Mouse (Mus musculus): ENCODE results near the gene Rnf214.
A peak's percentile ranks its signal among the peaks of the same experiment; 100 is the strongest.
"Not testable (repeated sequence)": the region's sequence is repeated elsewhere in the genome, so short reads cannot be mapped to it uniquely, and the experiment has no call there.

Rnf214 gene

GRCm38 (mm10) chr9:45853695-45854094, 53.0 kb downstream of the Rnf214 start:
- ATAC-seq (ENCODE audit: insufficient number of reproducible peaks, low FRiP score, low TSS enrichment), result no peak

- no peak for ATAC-seq (ENCODE audit: insufficient number of reproducible peaks, low FRiP score, low TSS enrichment)
Measured at GRCm38 (mm10) chr9:45851776-45852175, 54.9 kb downstream of the Rnf214 start.

DNA sequence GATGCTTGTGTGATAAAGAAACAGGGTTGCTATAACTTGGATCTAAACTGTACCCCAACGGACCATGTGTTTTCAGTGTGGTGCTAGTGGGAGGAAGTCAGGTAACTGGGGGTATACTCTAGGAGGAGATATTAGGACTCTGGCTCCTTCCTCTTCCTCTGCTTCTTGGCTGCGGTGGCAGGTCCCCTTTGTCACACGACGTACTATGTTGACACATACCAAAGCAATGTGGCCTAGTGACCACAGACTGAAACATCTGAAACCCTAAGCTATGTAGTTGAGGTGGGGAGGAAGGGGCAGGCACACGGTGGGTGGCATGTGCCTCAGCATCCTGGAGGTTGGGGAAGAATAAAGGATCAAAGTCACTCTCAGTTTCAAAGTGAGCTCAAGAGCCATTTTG, 55.4 kb downstream of the Rnf214 start:
- ATAC-seq (ENCODE audit: insufficient number of reproducible peaks, low FRiP score, low TSS enrichment), result no peak

GRCm38 (mm10) chr9:45850528-45851155, 56.1 kb downstream of the Rnf214 start:
- ATAC-seq (ENCODE audit: insufficient number of reproducible peaks, low FRiP score, low TSS enrichment), result no peak

DNA sequence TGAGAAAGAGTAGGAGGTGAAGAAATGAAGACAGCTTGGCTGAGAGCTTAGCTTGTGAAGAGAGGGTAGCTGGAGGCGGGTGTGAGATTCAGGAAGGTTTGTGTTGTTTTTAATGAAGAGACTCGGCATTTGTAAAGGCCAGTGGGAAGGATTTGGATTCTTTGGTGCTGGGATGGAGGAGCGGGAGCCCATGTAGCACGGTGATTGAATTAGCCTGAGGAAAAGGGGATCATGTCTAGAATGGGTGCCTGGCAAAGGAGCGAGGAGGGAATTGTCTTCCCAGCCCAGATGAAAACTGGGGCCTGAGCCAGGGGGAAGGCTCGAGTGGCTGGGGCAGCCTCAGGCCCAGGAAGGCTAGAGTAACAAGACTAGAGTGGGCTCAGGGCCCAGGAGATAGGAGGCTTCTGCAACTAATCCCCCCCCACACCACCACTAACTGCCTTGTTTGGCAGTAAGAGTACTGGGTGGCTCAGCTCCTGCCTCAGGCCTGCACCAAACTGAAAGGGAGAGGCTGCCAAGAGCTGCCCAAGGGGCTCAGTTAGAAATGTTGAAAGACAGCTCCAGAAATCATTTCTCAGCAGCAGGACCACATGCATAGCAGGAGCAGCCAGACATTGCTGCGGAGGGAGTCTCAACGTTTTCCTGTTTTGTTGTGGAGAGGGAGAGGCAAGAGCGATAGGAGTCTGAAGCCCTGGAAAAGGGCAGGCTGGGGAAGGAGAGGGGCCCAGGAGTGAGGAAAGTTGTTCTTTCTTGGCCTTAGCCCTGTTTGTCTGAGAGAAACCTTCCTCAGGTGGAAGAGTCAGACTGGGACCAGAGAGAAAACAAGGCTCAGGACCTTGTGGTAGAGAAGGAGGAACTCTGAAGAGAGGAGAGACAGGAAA, 56.9 kb downstream of the Rnf214 start:
- no peak for ATAC-seq (ENCODE audit: insufficient number of reproducible peaks, low FRiP score, low TSS enrichment)

DNA sequence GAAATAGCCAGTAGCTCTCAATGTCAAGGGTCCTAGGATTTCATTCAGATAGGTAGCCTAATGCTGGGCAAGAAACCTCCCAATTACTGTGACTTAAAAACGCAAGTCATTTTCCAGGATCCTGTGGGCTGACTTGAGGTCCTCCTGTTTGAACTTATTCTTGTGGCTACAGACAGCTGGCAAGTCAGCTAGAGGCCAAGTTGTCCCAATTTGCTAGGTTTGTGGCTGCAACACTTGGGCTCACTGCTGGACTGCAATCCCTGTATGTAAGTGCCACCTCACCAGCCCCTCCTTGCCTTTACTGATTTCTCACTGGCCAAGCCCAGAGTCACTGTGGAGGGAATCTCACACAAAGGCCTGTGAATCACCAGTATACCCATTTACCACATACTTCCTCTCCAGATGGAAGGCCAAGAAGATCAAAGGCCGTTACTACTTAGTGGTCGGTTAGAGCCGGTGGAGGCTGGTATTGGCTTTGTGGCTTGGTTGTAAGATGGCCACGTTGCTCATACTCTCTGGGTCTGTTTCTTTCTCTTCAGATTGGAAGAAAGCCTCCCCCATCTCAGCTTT, 59.7 kb downstream of the Rnf214 start:
- no peak for ATAC-seq (ENCODE audit: insufficient number of reproducible peaks, low FRiP score, low TSS enrichment)

- not testable (repeated sequence) for ATAC-seq (ENCODE audit: insufficient number of reproducible peaks, low FRiP score, low TSS enrichment)
Measured at GRCm38 (mm10) chr9:45846176-45846575, 60.5 kb downstream of the Rnf214 start.

- ATAC-seq (ENCODE audit: insufficient number of reproducible peaks, low FRiP score, low TSS enrichment), result no peak
Measured at GRCm38 (mm10) chr9:45845541-45845940, 61.2 kb downstream of the Rnf214 start.

- ATAC-seq (ENCODE audit: insufficient number of reproducible peaks, low FRiP score, low TSS enrichment), result no peak
Measured at GRCm38 (mm10) chr9:45843780-45844179, 62.9 kb downstream of the Rnf214 start.

DNA sequence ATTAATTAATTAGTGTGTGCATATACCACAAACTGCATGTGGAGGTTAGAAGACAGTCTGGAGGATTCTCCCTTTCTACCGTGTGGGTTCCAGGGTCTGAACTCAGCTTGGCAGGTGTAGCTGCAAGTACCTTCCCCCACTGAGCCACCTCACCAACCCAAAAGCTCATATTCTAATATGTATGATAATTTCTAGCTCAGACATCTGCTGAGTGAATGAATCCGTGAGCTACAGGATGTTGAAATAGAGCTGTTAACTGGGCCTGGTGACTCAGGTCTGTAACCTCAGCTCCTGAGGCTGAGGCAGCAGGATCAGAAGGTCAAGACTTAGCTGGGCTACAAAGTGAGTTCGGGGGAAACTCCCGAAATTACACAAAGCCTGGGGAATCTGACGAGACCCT, 63.7 kb downstream of the Rnf214 start:
- no peak for ATAC-seq (ENCODE audit: insufficient number of reproducible peaks, low FRiP score, low TSS enrichment)

GRCm38 (mm10) chr9:45841458-45841857, 65.3 kb downstream of the Rnf214 start:
- ATAC-seq (ENCODE audit: insufficient number of reproducible peaks, low FRiP score, low TSS enrichment), result no peak

GRCm38 (mm10) chr9:45840331-45840730, 66.4 kb downstream of the Rnf214 start:
- no peak for ATAC-seq (ENCODE audit: insufficient number of reproducible peaks, low FRiP score, low TSS enrichment)

DNA sequence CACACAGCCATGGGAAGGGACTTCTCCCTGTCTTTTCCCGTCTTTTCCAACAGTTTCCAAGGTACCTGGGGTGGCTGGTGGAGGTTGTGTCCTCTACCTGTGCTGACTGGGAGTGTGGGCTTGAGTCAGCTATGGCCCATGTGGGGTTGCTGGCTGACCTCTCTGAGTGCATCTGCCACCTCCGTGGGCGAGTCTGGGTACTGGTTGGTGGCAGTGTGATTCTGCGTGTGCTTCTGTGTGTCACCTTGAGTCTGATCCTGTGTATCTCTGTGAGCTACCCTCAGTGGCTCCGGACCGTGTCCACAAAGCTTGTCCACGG, 66.8 kb downstream of the Rnf214 start:
- peak; percentile 13; the same call in 1 of the 2 replicates for ATAC-seq (ENCODE audit: insufficient number of reproducible peaks, low FRiP score, low TSS enrichment)

DNA sequence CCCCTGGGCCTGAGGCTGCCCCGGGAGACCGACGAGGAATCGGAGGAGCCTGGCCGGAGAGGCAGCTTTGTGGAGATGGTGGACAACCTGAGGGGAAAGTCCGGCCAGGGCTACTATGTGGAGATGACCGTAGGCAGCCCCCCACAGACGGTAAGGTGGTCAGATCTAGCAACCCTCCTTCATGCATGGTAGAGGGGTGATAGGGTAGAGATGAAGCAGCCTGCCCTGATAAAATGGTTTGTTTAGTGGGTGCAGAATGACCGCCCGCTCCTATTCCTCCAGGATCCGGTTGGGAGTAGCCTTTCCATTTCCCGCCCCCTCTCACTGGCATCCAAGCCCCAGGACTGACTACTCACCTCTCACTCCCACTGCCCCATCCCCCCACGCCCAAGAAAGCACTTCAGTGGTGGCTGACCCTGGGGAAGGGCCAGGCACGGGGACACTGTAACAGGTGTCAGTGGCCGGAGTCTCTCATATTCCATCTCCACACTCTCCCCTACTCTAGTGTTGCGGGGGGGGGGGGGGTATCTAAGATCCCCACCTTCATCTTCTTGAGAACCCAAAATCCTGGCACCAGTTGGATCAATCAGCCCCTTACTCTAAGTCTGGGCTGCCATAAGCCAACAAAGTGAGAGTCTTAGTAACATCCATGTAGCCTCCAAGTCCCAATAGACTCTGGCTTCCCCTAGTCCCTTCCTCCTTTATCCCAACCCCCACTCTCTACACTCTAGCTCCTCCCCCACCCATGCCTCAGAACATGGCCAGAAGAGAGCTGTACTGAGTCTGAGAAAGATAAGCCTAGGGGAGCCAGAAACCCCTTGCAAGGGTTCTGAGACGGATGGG, 67.4 kb downstream of the Rnf214 start:
- ATAC-seq (ENCODE audit: insufficient number of reproducible peaks, low FRiP score, low TSS enrichment), result 0 out of 2 replicates have a peak, but pooled peaks have one; percentile 11

- peak; percentile 67; the same call in 1 of the 2 replicates for ATAC-seq (ENCODE audit: insufficient number of reproducible peaks, low FRiP score, low TSS enrichment)
Measured at GRCm38 (mm10) chr9:45838434-45839138, 68.1 kb downstream of the Rnf214 start, which contains the start of gene Bace1. TSS of gene Bace1 (plus strand) at chr9:45838580.

- no peak for ATAC-seq (ENCODE audit: insufficient number of reproducible peaks, low FRiP score, low TSS enrichment)
Measured at GRCm38 (mm10) chr9:45838069-45838433, 68.7 kb downstream of the Rnf214 start.

DNA sequence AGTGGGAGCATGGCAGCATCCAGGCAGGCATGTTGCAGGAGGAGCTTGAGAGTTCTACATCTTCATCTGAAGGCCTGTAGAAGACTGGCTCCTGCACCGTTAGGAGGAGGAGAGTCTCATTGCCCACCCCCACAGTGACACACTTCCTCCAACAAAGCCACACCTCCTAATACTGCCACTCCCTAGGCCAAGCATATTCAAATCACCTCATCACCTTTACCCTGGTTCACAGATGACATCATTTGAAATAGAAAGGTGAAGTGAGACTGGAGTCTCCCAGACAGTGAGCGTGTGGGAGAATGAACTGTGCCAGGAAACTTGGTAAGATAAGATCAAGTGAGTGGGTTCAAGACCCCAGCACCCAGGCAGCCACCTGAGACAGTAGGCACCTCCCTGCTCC, 73.2 kb downstream of the Rnf214 start:
- ATAC-seq (ENCODE audit: insufficient number of reproducible peaks, low FRiP score, low TSS enrichment), result no peak

DNA sequence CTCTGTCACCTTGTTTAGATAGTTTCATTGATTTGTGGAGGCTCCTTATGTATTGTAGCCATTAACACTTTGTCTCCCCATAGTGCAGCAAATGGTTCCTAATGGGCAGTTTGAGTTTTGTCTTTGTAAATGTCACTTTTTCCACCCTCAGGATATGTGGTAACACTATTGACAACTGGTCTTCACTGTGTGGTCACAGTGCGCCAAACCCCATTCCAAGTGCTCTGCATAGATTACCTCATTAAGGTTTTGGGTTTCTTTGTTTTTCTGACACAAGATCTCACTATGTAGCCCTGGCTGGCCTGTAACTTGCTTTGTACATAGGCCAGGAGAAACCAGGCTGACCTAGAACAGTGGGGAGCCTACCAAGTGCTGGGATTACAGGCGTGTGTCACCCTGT, 73.8 kb downstream of the Rnf214 start:
- ATAC-seq (ENCODE audit: insufficient number of reproducible peaks, low FRiP score, low TSS enrichment), result no peak

DNA sequence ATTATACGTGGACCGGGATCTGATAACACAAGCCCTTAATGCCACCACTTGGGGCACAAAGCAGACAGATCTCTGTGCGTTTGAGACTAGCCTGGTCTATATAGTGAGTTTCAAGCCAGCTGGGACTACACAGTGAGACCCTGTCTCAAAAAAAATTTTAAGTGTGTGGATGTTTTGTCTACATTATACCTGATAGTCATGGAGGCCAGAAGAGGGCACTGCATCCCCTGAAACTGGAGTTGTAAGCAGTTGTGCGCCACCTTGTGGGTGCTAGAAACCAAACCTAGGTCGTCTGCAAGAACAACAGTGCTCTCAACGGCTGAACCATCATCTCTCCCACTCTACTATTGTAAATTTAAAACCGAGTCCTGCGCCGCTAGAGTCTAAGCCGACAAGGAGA, 77.6 kb downstream of the Rnf214 start:
- ATAC-seq (ENCODE audit: insufficient number of reproducible peaks, low FRiP score, low TSS enrichment), result peak; percentile 13; the same call in 1 of the 2 replicates

Measured in cerebellum, adult (tissue).